Mouse (Mus musculus): ENCODE measurements around the gene Fgfr2.

- TF ChIP-seq CTCF (IDR thresholded peaks at IDR 0.05; ENCODE audit: low read depth) (no peak), EP300 (IDR thresholded peaks at IDR 0.05; ENCODE audit: low read depth) (no peak)
Observed at GRCm38 (mm10) chr7:132664815-132665214, 458.3 kb downstream of the Fgfr2 start.

All from liver, postnatal 0 days (tissue).